Mouse (Mus musculus) small intestine, adult 2 months (tissue): ENCODE measurements at regions not wholly inside any gene's neighbourhood (a gene's known extent, or its start where the extent isn't known, plus 50 kb on each side); places are given as distances from the start of the nearest gene placed in this dataset.

Experiments used
- CTCF ChIP-seq: fragments of 200-500 bp; IDR thresholded peaks from 2 replicates; pipeline ENCODE4 v1.5.1; 2012; ENCODE audit warnings: low read depth, mild to moderate bottlenecking, control low read depth, inconsistent platforms, low read length, moderate library complexity, mixed read lengths; ENCODE audit not compliant: insufficient replicate concordance, insufficient read length; ENCODE audit errors: extremely low read depth
- POLR2A ChIP-seq: fragments of 200-500 bp; IDR thresholded peaks from 2 replicates; pipeline ENCODE4 v1.6.1; 2012; ENCODE audit warnings: low read depth, mild to moderate bottlenecking, control low read depth, inconsistent platforms, low read length, moderate library complexity

DNA sequence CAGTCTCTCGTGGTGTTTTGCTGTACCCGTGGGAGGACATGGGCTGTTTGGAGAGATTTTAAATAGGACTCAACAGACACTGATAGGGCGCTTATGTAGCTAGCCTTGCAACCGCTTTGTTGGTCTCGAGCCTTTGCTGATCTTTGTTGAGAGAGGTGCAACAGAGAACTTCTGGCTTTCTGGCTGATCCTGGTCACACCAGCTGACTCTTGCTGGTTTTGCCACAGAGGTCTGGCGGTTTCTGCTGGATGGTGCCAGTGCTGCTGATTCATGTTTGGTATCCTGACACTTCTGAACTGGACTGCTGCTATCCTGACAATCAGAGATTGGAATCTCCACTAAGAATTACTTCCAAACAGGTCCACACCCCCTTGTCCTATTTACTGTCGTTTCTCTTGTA, 102.1 kb upstream of the Sh3bp4 start:
- TF ChIP-seq CTCF = no peak
- TF ChIP-seq POLR2A = no peak
